Mouse (Mus musculus) megakaryocyte, embryonic 14.5 days (primary cell): Measurements from ENCODE around the gene D630045J12Rik. TPM values are rescaled to one million over a fixed set of nuclear protein-coding genes. Genes with fewer than 3 reads are reported as not detected.

Experiments used
- H3K27me3 ChIP-seq: replicated peaks from 2 replicates; pipeline ENCODE3; 2012; ENCODE audit warnings: inconsistent platforms
- H3K36me3 ChIP-seq: replicated peaks from 2 replicates; pipeline ENCODE3; 2012; ENCODE audit warnings: low read length, inconsistent platforms, mixed read lengths
- H3K4me1 ChIP-seq: 2 replicates; pipeline ENCODE4 v1.6.1; 2012; ENCODE audit warnings: inconsistent platforms
- H3K4me3 ChIP-seq: replicated peaks from 2 replicates; pipeline ENCODE3; 2012; ENCODE audit warnings: moderate library complexity, mild to moderate bottlenecking, inconsistent platforms
- H3K9me3 ChIP-seq: 2 replicates; pipeline ENCODE4 v1.6.1; 2012; ENCODE audit warnings: inconsistent platforms
- FLI1 ChIP-seq: IDR thresholded peaks from 2 replicates; pipeline ENCODE4 v1.6.1; 2012; ENCODE audit warnings: low read length, inconsistent platforms, mixed read lengths
- GATA1 ChIP-seq: IDR thresholded peaks from 3 replicates; pipeline ENCODE4 v1.6.1; 2012; ENCODE audit warnings: mixed read lengths, low read length, inconsistent platforms, borderline replicate concordance
- polyA plus RNA-seq: library from polyadenylated mRNA; stranded (reverse); fragments of >175 nt; gene quantifications from 2 replicates; pipeline ENCODE4 v1.2.3, GENCODE M21; 2012; ENCODE audit warnings: low replicate concordance; ENCODE audit not compliant: insufficient read depth

D630045J12Rik gene
- polyA plus RNA-seq, 1 experiment = 0.17 TPM

DNA sequence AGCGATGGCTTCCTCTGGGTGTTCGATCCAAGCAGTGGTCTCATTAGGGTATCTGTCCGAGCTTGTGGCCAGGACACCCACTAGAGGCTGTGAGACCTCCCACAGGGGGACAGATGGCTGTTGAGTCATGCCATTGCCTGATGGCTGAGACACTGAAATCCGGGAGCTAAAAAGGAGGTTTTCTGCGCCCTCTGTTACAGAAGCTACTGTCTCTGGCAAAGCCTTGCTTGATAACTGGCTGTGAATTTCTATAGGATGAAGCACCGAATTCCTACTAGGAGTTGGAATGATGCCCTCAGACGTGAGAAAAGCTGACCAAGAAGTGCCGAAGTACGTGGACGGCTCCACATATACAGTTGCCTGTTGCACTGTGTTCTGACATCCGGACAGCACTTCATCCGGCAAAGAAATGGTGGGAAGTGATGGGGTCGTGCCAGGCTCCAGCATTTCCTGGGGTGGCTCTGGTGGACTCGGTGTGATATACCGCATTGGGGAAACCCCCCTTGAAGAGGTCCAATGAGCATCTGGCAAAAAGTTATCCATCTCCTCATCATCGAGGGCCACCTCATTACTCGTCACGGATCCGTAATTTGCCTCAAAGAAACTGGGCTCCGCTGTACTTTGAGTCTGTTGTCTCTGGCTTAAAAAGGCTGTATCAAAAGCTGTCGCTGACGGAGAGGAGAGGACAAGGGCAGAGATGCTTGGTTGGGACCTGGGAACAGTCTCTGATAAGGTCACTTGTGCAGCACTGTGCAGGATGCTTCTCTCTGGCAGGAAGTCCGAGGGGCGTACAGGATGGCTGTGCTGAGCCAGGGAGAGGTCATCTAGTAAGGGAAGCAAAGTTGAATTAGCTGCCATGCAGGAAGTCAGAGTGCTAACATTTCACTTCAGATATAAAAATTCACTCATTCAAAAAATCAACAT lies 57.3 kb downstream of the D630045J12Rik start:
- Histone ChIP-seq H3K36me3 (no peaks in the 10 kb centered on the region), H3K4me3 (no peak overlapping the region), H3K4me1 (no peaks in the 10 kb centered on the region), H3K9me3 (no peaks in the 10 kb centered on the region), H3K27me3 (peaks cover 3% of the 10 kb centered on the region)
- TF ChIP-seq GATA1 = no peak
- no peak for TF ChIP-seq FLI1

DNA sequence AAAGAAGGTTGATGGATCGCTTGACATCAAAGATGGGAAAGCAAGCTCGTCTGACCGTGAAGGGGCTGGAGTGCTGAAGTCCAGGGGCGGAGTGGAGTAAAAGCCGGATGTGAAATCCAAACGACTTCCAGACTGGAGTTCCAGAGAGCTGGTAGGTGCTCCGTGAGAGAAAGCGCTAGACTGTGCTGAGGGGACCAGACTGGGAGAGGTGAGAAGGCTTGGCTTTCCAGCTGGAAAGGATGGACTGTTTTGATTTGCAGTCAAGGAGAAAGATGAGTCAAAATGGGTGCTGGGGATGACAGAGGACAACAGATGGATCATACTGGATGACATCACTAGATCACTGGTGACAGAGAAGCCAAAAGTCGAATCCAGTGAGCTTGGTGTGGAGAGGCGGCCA lies 58.5 kb downstream of the D630045J12Rik start:
- Histone ChIP-seq H3K9me3 (no peaks in the 10 kb centered on the region), H3K4me3 (no peak overlapping the region), H3K36me3 (no peaks in the 10 kb centered on the region), H3K27me3 (peaks cover 1% of the 10 kb centered on the region), H3K4me1 (no peaks in the 10 kb centered on the region)
- TF ChIP-seq GATA1 = no peak
- TF ChIP-seq FLI1 = no peak

DNA sequence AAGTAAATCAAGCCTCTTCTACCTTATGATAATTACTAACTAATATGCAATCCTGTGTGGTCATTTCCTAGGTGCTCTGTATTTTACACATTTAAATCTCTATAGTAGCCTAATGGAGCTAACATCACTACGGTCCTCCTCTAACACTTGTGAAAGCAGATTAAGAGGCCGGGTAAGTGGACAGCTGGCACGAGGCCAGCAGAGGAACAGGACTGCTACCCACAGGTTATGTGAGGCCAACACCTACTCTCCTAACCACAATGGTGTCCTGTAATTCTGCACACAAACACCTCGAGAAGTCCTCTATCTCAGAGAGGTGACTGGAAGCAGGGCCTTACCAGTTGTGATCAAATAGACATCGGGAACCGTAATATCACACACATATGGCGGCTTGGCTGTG lies 59.8 kb downstream of the D630045J12Rik start:
- TF ChIP-seq GATA1 (no peak), FLI1 (no peak)
- no peaks in the 10 kb centered on the region for H3K4me1 ChIP-seq

DNA sequence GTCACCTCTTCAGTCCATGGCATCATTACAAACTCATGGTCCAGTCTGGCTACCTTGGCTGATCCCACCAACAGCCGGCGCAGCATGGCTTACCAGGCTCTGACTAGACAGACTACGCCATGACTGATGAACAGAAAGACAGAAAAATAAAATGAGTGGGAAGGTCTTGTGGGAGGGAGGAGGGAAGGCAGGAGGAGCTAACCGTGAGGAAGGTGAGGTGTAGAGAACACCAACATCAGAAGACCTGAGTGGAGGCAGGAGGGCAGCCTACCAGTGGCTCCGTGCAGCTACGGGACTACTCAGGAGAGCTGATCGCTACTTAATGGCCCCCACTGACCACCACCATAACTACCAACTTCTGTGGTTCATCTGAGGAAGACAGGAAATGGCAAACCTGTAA lies 60.9 kb downstream of the D630045J12Rik start:
- Histone ChIP-seq H3K9me3 (no peaks in the 10 kb centered on the region), H3K4me1 (no peaks in the 10 kb centered on the region), H3K4me3 (no peak overlapping the region), H3K36me3 (no peaks in the 10 kb centered on the region), H3K27me3 (peaks cover 1% of the 10 kb centered on the region)
- no peak for TF ChIP-seq GATA1
- no peak for TF ChIP-seq FLI1

More for the DNA sequence above, 59.8 kb downstream of the D630045J12Rik start:
- peaks cover 1% of the 10 kb centered on the region for H3K27me3 ChIP-seq
- no peaks in the 10 kb centered on the region for H3K36me3 ChIP-seq
- H3K4me3 ChIP-seq = no peak overlapping the region
- no peaks in the 10 kb centered on the region for H3K9me3 ChIP-seq

DNA sequence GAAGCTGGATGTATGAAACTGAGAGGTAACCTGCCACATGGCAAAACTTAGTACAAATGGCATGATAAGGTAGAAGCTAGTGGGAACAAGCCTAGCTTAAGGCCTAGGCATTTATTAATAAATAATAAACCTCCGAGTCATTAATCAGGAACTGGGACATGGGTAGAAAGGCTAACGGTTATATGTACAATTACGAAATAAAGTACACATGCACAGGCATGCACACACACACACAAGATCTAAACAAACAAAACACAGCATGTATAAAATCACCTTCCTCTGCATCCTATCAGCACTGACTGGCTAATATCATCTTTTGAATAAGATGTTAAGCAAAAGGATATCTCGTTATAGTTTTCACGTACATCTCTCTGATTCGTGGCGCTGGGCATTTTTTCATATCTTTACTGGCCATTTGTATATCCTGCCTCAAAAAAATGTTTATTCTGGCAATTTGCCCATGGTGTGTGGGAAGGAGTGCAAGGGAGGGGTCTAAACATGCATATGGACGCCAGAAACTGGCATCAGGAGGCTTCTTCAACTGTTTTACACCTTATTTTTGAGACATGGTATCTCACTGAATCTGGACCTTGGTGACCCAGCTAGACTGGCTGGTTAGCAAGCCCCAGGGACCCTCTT lies 67.4 kb downstream of the D630045J12Rik start:
- Histone ChIP-seq H3K27me3 (no peaks in the 10 kb centered on the region), H3K9me3 (peaks cover 8% of the 10 kb centered on the region), H3K4me1 (no peaks in the 10 kb centered on the region), H3K4me3 (no peak overlapping the region), H3K36me3 (no peaks in the 10 kb centered on the region)
- no peak for TF ChIP-seq GATA1
- no peak for TF ChIP-seq FLI1

DNA sequence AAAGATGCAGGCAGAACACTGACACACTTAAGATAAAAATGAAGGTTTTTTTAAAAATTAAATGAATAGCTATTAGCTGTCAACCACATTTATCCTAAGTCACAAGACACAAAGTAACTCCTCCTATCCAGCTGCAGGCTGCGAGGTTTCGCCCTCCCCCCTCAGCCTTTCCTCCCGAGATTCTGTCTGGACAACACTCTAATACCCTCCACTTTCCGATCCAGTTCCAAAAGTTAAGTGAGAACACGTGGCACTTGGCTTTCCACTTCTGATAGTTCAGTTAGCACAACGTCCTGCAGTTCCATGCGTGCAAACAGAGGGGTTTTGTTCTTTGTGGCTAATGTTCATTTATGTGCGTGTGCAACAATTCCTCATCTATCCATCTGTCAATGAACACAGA lies 69.0 kb downstream of the D630045J12Rik start:
- H3K36me3 ChIP-seq = no peaks in the 10 kb centered on the region
- H3K9me3 ChIP-seq = peaks cover 8% of the 10 kb centered on the region
- no peaks in the 10 kb centered on the region for H3K27me3 ChIP-seq
- H3K4me3 ChIP-seq = no peak overlapping the region
- H3K4me1 ChIP-seq = no peaks in the 10 kb centered on the region
- no peak for TF ChIP-seq GATA1
- TF ChIP-seq FLI1 = no peak

DNA sequence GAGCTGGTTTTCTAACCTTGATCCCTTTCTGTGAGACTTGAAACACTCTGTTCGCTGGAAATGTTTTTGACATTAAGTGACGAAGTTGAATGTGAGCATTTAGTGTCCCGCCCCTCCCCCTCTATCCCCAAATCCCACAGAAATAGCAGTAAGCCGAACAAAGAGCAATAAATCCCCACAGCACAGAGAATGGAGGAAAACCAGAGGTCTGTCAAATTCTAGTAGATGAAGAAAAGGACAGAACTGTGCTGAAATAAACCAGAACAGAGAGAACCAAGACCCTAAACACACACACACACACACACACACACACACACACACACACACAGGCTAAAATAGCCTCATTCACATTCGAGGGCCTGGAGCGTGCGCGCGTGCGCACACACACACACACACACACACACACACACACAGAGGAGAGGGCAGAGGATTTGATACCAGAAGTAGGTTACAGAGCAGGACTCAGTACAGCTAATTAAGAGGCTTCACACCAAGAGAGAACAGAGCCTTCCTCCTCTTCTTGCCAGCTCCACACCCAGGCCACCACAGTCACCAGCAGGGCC lies 72.0 kb downstream of the D630045J12Rik start:
- H3K4me3 ChIP-seq = no peak overlapping the region
- TF ChIP-seq GATA1 (no peak), FLI1 (no peak)

DNA sequence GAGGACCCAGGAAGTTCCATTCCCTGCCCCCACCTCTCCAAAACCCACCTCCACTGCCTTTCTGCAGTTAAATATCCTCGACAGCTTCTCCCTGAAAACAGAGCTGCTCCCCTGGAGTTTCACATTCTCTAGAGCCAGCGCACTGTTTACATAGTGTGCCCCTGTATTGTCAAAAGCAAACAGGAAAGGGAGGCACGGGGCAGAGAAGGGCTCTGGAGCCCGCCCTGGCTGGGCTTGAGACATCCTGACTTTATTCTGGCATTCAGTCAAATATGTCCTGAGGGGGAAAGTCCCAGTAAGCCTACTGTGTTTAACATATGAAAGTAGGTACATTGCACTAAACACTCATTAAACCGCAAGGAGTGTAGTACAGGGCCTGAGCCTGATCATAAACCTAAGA lies 73.1 kb downstream of the D630045J12Rik start:
- Histone ChIP-seq H3K27me3 (peaks cover 3% of the 10 kb centered on the region), H3K36me3 (no peaks in the 10 kb centered on the region), H3K4me1 (no peaks in the 10 kb centered on the region), H3K4me3 (no peak overlapping the region), H3K9me3 (peaks cover 8% of the 10 kb centered on the region)
- TF ChIP-seq FLI1 (no peak), GATA1 (no peak)

More for the DNA sequence above, 72.0 kb downstream of the D630045J12Rik start:
- peaks cover 8% of the 10 kb centered on the region for H3K9me3 ChIP-seq
- no peaks in the 10 kb centered on the region for H3K4me1 ChIP-seq
- peaks cover 3% of the 10 kb centered on the region for H3K27me3 ChIP-seq
- H3K36me3 ChIP-seq = no peaks in the 10 kb centered on the region

DNA sequence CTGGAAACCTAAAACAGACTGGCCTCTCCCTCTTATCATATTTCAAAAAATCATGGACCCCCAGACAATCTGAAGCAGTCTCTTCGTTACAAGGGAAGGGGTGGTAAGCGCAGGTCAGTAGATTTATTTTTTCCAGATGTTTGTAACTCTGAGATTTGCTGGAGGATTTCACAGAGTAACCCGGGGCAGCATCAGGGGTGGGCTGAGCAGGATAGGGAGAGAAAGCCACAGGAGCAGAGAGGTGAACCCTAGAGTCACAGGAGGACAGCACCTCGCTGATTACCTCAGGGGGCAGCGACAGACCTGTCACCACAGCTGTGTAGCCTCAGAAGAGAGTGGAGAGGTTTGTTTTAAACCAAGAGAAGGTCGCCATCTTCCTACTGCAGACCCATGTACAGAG lies 88.4 kb downstream of the D630045J12Rik start:
- Histone ChIP-seq H3K9me3 (0 out of 2 replicates have a peak, but pooled peaks cover 2% of the 10 kb centered on the region), H3K36me3 (no peaks in the 10 kb centered on the region)

More for the DNA sequence above, 88.4 kb downstream of the D630045J12Rik start:
- Histone ChIP-seq H3K27me3 (peaks cover 5% of the 10 kb centered on the region), H3K4me3 (no peak overlapping the region), H3K4me1 (peaks cover 3% of the 10 kb centered on the region; the same call in 1 of the 2 replicates)
- no peak for TF ChIP-seq FLI1
- no peak for TF ChIP-seq GATA1
